Mouse (Mus musculus) layer of hippocampus, adult 11-12 months (tissue): Measurements from ENCODE around the gene Crybb1.

ENCODE experiments used
- DNase-seq: peaks from one replicate; pipeline ENCODE4 v3.0.0; 2022; ENCODE audit warnings: low spot score

The Crybb1 gene

GRCm38 (mm10) chr5:112302310-112302709 is 46.7 kb downstream of the Crybb1 start:
- DNase-seq, result no peak

- DNase-seq, result no peak
Observed at GRCm38 (mm10) chr5:112305842-112306241, 50.2 kb downstream of the Crybb1 start.

- DNase-seq, result no peak
Observed at GRCm38 (mm10) chr5:112313222-112313885, 57.7 kb downstream of the Crybb1 start.

- no peak for DNase-seq
Observed at GRCm38 (mm10) chr5:112316468-112316867, 60.9 kb downstream of the Crybb1 start.

- no peak for DNase-seq
Observed at GRCm38 (mm10) chr5:112317328-112317727, 61.7 kb downstream of the Crybb1 start.
